Mouse (Mus musculus): ENCODE results near the gene Tspan14. TPM values are rescaled to one million over a fixed set of nuclear protein-coding genes. Genes with fewer than 3 reads are reported as not detected.

The Tspan14 gene
- 10 to 100 TPM; 62.4 to 88.4 TPM for polyA plus RNA-seq (2017; shearing (Covaris generic))

- ATAC-seq = peak; percentile 31
Measured at GRCm38 (mm10) chr14:40966392-40966861, at the start of gene Tspan14. Gene Tspan14, minus strand, starts transcription at chr14:40966807.

GRCm38 (mm10) chr14:41014701-41015240, 48.2 kb upstream of the Tspan14 start:
- no peak for ATAC-seq

GRCm38 (mm10) chr14:41013630-41014613, 47.3 kb upstream of the Tspan14 start, which contains the start of gene Fam213a:
Gene Fam213a, minus strand, starts transcription at chr14:41013788.
- ATAC-seq = peak; percentile 97

- ATAC-seq = no peak
Measured at GRCm38 (mm10) chr14:41013143-41013542, 46.5 kb upstream of the Tspan14 start.

GRCm38 (mm10) chr14:41011916-41012315, 45.3 kb upstream of the Tspan14 start:
- no peak for ATAC-seq

GRCm38 (mm10) chr14:41008138-41008537, 41.5 kb upstream of the Tspan14 start:
- ATAC-seq = no peak

- no peak for ATAC-seq
Measured at GRCm38 (mm10) chr14:41007641-41008040, 41.0 kb upstream of the Tspan14 start.

- ATAC-seq = no peak
Measured at GRCm38 (mm10) chr14:41006899-41007298, 40.3 kb upstream of the Tspan14 start.

GRCm38 (mm10) chr14:41006263-41006662, 39.7 kb upstream of the Tspan14 start:
- ATAC-seq = no peak

GRCm38 (mm10) chr14:41005716-41006115, 39.1 kb upstream of the Tspan14 start:
- no peak for ATAC-seq

- ATAC-seq = no peak
Measured at GRCm38 (mm10) chr14:41004201-41005141, 37.9 kb upstream of the Tspan14 start.

- ATAC-seq = no peak
Measured at GRCm38 (mm10) chr14:41001576-41001975, 35.0 kb upstream of the Tspan14 start.

- no peak for ATAC-seq
Measured at GRCm38 (mm10) chr14:41000801-41001200, 34.2 kb upstream of the Tspan14 start.

- ATAC-seq = peak; percentile 95
Measured at GRCm38 (mm10) chr14:40999904-41000645, 33.5 kb upstream of the Tspan14 start.

- ATAC-seq = no peak
Measured at GRCm38 (mm10) chr14:40996171-40996570, 29.6 kb upstream of the Tspan14 start.

- peak; percentile 45 for ATAC-seq
Measured at GRCm38 (mm10) chr14:40992464-40992863, 25.9 kb upstream of the Tspan14 start.

- no peak for ATAC-seq
Measured at GRCm38 (mm10) chr14:40988780-40989179, 22.2 kb upstream of the Tspan14 start.

- no peak for ATAC-seq
Measured at GRCm38 (mm10) chr14:40987184-40987583, 20.6 kb upstream of the Tspan14 start.

GRCm38 (mm10) chr14:40985635-40986034, 19.0 kb upstream of the Tspan14 start:
- ATAC-seq = no peak

GRCm38 (mm10) chr14:40979723-40980122, 13.1 kb upstream of the Tspan14 start:
- no peak for ATAC-seq

GRCm38 (mm10) chr14:40979002-40979401, 12.4 kb upstream of the Tspan14 start:
- no peak for ATAC-seq
